27 mouse cellular contexts compared by ENCODE assay signal in the genomic region with DNA sequence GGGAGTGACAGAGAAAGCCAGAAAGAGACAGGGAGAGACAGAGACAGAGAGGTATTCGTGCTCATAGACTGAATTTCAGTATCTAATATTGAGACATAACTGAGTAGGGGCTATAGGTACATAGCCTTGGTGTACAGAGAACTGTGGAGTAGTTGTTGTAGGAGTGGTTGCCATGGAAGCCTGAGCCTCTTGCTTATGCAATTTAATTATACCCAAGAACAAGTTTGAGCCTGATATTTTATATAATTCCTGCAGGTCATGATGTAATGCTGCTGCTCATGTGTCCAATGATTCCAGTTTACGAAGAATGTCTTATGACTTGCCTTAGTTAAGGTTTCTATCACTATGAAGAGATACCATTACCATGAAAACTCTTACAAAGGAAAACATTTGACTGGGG.
"Had no signal": no experiment of that assay in that cellular context is flagged by ENCODE, and none has a peak within 500 bp of the region (broad histone marks: within the 10 kb centered on the region; RNA-seq: fewer than 3 reads in every experiment).

No protein-coding gene starts in this region.

- H3K27ac ChIP-seq: heart, adult 2 months; heart, embryonic 13.5 days; heart, embryonic 15.5 days; hindbrain, embryonic 13.5 days; hindbrain, embryonic 15.5 days; hindbrain, postnatal 0 days; kidney, embryonic 15.5 days; kidney, postnatal 0 days; limb, embryonic 13.5 days; limb, embryonic 15.5 days; liver, embryonic 12.5 days; liver, embryonic 14.5 days had no signal

- ATAC-seq: hindbrain, postnatal 0 days; intestine, embryonic 16.5 days; liver, embryonic 12.5 days had no signal

- H3K4me2 ChIP-seq: heart, embryonic 11.5 days; heart, embryonic 13.5 days; heart, embryonic 15.5 days; hindbrain, embryonic 13.5 days; hindbrain, embryonic 15.5 days; kidney, embryonic 15.5 days; limb, embryonic 13.5 days; limb, embryonic 15.5 days; liver, embryonic 12.5 days had no signal

- DNase-seq: gastrocnemius, postnatal 14 days; gastrocnemius, postnatal 36 days; heart, adult 11 months; heart, adult 2 months; heart, postnatal 14 days; heart, postnatal 36 days; kidney, adult 11 months; kidney, adult 2 months; kidney, adult 9 months; kidney, postnatal 14 days; kidney, postnatal 36 days; layer of hippocampus, adult 9-11 months; layer of hippocampus, postnatal 36 days; left cerebral cortex, postnatal 4 days had no signal

- H3K27me3 ChIP-seq: heart, embryonic 13.5 days; heart, embryonic 15.5 days; hindbrain, embryonic 13.5 days; hindbrain, embryonic 15.5 days; kidney, embryonic 15.5 days; limb, embryonic 13.5 days; limb, embryonic 15.5 days; liver, embryonic 12.5 days had no signal

- H3K9ac ChIP-seq: heart, embryonic 13.5 days; heart, embryonic 15.5 days; hindbrain, embryonic 13.5 days; hindbrain, embryonic 15.5 days; kidney, embryonic 15.5 days; limb, embryonic 13.5 days; limb, embryonic 15.5 days; liver, embryonic 12.5 days; liver, embryonic 14.5 days had no signal

- H3K4me1 ChIP-seq: limb, embryonic 13.5 days; liver, embryonic 12.5 days had no signal

- H3K9me3 ChIP-seq: heart, embryonic 13.5 days; heart, embryonic 15.5 days; hindbrain, embryonic 13.5 days; hindbrain, embryonic 15.5 days; kidney, embryonic 15.5 days; limb, embryonic 13.5 days; limb, embryonic 15.5 days; liver, embryonic 12.5 days had no signal

- H3K36me3 ChIP-seq: heart, embryonic 13.5 days; heart, embryonic 15.5 days; hindbrain, embryonic 13.5 days; hindbrain, embryonic 15.5 days; kidney, embryonic 15.5 days; limb, embryonic 13.5 days; limb, embryonic 15.5 days; liver, embryonic 12.5 days had no signal

- H3K4me3 ChIP-seq: heart, adult 2 months; heart, embryonic 13.5 days; heart, embryonic 15.5 days; hindbrain, embryonic 13.5 days; hindbrain, embryonic 15.5 days; kidney, embryonic 15.5 days; limb, embryonic 13.5 days; limb, embryonic 15.5 days; liver, embryonic 12.5 days had no signal
